Mouse (Mus musculus) erythroblast, embryonic 14.5 days (primary cell): ENCODE data around the gene Ano1.

Experiments
- GATA1 ChIP-seq: IDR thresholded peaks from 2 replicates; pipeline ENCODE4 v1.6.1; 2012; ENCODE audit warnings: low read length, inconsistent platforms, mixed read lengths
- TAL1 ChIP-seq: IDR thresholded peaks from 3 replicates; pipeline ENCODE4 v1.6.1; 2012; ENCODE audit warnings: low read length, inconsistent platforms, mixed read lengths

DNA sequence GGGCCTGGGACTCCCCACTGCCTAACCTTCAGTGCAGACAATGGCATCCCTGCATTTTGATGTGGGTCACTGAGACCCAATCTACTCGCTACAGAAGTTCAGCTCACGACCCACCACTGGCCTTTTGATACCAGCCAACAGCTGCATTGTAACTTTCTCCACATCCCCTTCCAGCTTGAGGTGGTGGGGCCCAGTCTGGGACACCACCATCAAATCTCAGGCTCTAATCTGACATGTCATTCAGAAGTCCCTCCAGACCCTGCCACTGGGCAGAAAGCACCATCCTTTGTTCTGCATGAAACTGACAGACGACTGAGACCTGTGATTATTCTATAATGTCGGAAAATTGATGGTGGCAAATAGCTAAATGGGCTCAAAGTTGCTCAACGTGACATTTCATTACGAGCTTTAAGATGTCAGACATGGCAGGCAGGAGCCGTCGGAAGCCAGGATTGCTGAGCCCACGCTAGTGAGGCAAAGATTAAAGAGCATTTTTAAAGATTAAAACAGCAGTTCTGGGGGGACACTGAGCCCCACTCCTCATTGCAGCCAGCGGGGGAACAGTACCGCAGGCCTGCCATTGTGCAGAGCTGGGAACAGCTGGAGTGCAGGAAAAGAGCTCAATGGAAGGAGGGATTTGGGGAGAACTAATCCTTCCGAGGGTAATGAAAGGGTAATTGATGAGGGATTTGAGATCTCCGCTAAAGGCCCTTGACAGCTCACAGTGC is 124.0 kb downstream of the Ano1 start:
- no peak for TF ChIP-seq GATA1
- no peak for TF ChIP-seq TAL1
